Mouse (Mus musculus) embryonic fibroblast, embryonic 13.5 days (primary cell): ENCODE data around the gene Abi3bp. TPM values are rescaled to one million over a fixed set of nuclear protein-coding genes. Genes with fewer than 3 reads are reported as not detected.

Experiments used
- H3K27ac ChIP-seq: 2 replicates; pipeline ENCODE4 v1.5.1; 2012; ENCODE audit warnings: low read length, control low read depth, inconsistent platforms; ENCODE audit not compliant: insufficient read depth
- H3K4me1 ChIP-seq: 2 replicates; pipeline ENCODE4 v1.6.1; 2011; ENCODE audit warnings: low read length; ENCODE audit not compliant: control insufficient read depth, insufficient read depth
- H3K4me3 ChIP-seq: 2 replicates; pipeline ENCODE4 v1.5.1; 2011; ENCODE audit warnings: mild to moderate bottlenecking, control low read depth, low read length; ENCODE audit not compliant: insufficient read depth
- CTCF ChIP-seq: IDR thresholded peaks from 2 replicates; pipeline ENCODE4 v1.5.1; 2011; ENCODE audit warnings: mild to moderate bottlenecking, control low read depth, low read length, moderate library complexity, borderline replicate concordance; ENCODE audit not compliant: insufficient read depth
- POLR2A ChIP-seq: IDR thresholded peaks from 2 replicates; pipeline ENCODE4 v1.6.1; 2011; ENCODE audit warnings: low read depth, mild to moderate bottlenecking, control low read depth, low read length, moderate library complexity
- polyA plus RNA-seq: library from polyadenylated mRNA; stranded (reverse); fragments of >200 nt; gene quantifications from 2 replicates; pipeline ENCODE4 v1.2.4, GENCODE M21; 2011; ENCODE audit warnings: low read depth; ENCODE audit not compliant: missing spikeins, insufficient read length

Abi3bp gene
- polyA plus RNA-seq, 1 experiment: 50.2 TPM

DNA sequence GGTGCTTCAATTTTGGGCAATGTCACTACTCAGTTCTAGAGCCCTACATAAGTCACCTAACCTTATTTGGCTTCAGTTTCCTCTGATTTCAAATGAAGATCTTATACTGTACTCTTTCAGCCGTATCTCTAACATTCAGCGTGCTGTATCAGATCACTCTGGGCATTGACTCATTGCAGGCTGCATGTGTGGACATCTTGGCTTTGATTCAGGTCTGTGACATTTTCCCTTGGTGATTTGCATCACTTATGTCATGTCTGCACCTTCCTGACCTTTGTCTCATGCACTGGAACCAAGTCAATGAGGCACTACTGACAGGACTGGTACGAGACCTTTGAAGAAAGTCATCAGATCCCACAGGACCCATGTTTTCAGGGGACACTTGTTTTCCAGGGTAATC is 24.5 kb downstream of the Abi3bp start:
- no peak for TF ChIP-seq POLR2A
- TF ChIP-seq CTCF: no peak
- H3K4me1 ChIP-seq: no peaks in the 10 kb centered on the region
- H3K27ac ChIP-seq: no peak overlapping the region
- no peak overlapping the region for H3K4me3 ChIP-seq

DNA sequence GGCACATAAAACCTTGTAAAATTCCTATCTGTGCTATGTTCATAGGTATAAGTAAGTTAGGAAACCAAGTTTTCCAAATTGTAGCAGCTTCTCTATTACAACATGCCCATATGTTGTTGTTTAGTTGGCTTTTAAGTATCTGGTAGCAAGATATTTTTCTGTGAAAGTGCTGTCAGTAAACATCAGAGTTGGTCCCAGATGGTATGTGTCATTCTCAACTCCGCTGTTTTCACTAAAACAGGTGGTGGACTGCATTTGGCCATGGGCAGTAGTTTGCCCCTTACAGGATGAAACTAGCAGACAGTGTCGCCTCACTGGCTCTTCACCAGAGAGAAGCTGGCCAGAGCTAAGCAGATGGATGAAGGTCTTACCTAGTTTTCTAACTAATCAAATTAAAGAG is 26.3 kb downstream of the Abi3bp start:
- H3K4me3 ChIP-seq: no peak overlapping the region
- H3K27ac ChIP-seq: no peak overlapping the region
- TF ChIP-seq CTCF: no peak
- TF ChIP-seq POLR2A: no peak
- no peaks in the 10 kb centered on the region for H3K4me1 ChIP-seq

- Histone ChIP-seq H3K4me1 (peaks cover 5% of the 10 kb centered on the region; the same call in 1 of the 2 replicates), H3K27ac (no peak overlapping the region), H3K4me3 (no peak overlapping the region)
- no peak for TF ChIP-seq POLR2A
- TF ChIP-seq CTCF: no peak
Measured at GRCm38 (mm10) chr16:56518024-56518423, 40.3 kb downstream of the Abi3bp start.

GRCm38 (mm10) chr16:56524359-56524758 is 46.7 kb downstream of the Abi3bp start:
- Histone ChIP-seq H3K4me3 (no peak overlapping the region), H3K27ac (no peak overlapping the region), H3K4me1 (peaks cover 5% of the 10 kb centered on the region; the same call in 1 of the 2 replicates)
- no peak for TF ChIP-seq POLR2A
- no peak for TF ChIP-seq CTCF

DNA sequence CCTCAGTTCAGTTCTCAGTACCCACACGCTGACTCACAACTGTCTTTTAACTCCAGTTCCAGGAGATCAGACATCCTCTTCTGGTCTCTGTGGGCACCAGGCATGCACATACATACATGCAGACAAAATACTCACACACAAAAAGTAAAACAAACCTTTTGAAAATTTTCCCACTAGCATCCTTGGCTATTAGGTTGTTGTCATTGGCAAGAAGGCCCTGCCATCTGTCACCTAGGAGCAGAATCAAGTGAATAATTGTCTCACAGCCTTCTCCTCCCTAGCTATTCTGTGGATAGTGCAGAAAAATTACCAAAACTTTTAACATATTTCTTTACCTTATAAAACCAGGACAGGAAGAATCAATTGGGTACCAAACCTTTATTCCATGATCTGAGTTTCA is 48.8 kb downstream of the Abi3bp start:
- Histone ChIP-seq H3K4me1 (0 out of 2 replicates have a peak, but pooled peaks cover under 1% of the 10 kb centered on the region), H3K27ac (no peak overlapping the region), H3K4me3 (no peak overlapping the region)
- TF ChIP-seq POLR2A (no peak), CTCF (no peak)

- Histone ChIP-seq H3K4me3 (no peak overlapping the region), H3K4me1 (no peaks in the 10 kb centered on the region), H3K27ac (no peak overlapping the region)
- TF ChIP-seq POLR2A: no peak
- no peak for TF ChIP-seq CTCF
Measured at GRCm38 (mm10) chr16:56528079-56528688, 50.5 kb downstream of the Abi3bp start.

DNA sequence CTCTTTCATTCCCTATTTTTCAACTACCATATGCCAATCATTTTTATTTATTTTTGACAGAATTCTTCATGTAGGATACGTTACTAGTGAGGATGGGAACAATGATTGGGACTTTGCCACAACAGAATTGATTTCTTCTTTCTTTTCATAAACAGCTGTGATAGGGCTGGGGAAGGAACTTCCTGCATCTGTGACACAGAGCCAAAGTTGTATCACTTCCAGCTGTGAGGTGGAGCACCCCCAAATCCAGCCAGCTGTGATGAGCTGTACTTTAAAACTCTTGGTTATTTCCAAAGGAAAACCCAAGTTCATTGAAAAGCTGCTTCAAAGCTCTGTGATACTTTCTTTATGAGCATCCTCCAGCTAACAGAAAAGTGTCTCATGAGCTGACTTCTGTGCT is 101.9 kb downstream of the Abi3bp start:
- Histone ChIP-seq H3K27ac (no peak overlapping the region), H3K4me1 (no peaks in the 10 kb centered on the region), H3K4me3 (no peak overlapping the region)
- TF ChIP-seq CTCF (no peak), POLR2A (no peak)

DNA sequence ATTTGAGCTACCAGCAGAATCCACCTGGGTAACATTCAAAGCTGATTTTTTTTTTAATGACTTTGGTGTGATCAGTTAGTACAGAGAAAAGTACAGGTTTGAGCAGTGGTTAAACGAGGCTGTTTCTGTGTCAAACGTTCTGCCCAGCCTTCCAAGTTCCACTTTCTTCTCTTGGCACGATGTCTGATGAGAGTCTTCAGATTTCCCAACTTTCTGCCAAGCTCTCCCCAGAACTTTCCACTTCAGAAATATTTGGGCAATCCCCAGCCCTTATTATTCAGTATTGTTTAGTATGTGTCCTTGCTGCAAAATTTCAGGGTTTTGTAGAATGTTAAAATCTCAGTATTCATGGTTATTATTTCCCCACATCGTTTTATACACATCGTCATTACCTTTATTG is 115.9 kb downstream of the Abi3bp start:
- H3K4me1 ChIP-seq: no peaks in the 10 kb centered on the region

DNA sequence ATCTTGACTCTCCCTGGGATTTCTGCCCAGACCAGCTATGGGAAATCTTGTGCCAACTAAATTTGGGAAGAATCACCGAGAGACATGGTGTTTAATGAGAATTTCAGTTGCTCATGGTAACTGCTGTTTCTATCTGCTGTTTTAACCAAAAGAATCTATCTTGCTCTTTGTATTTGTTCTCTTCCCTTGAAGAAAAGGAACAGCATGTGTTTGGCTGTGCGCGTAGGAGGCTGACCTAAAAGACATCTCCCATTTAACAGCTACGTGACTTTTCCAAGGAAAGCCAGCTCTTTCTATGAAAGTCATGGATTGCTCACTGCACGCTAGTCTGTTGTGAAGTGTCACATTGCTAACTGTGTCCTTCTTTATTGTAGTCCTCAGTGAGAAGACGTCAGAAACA is 117.2 kb downstream of the Abi3bp start:
- Histone ChIP-seq H3K4me3 (no peak overlapping the region), H3K27ac (no peak overlapping the region), H3K4me1 (no peaks in the 10 kb centered on the region)
- TF ChIP-seq POLR2A (no peak), CTCF (no peak)

More for the DNA sequence above, 115.9 kb downstream of the Abi3bp start:
- no peak overlapping the region for H3K27ac ChIP-seq
- H3K4me3 ChIP-seq: no peak overlapping the region
- TF ChIP-seq CTCF (no peak), POLR2A (no peak)

DNA sequence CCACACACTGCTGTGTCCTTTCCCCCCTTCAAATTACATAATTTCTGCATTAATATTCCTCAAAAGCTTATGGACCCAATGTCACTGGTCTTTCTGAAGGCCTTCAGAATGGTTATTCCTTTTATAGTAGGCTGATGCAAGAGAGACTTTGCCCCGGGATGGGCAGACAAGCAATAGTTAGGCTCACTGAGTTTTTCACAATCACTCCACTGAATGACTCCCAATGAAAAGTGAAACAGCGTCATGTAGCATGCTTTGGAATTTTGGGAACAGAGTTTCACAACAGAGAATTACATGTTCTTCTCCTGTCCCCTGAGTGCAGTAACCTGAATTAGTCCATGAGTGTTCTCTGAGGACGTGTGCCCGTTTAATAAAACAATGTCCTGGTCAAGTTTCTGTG is 120.7 kb downstream of the Abi3bp start:
- TF ChIP-seq CTCF: no peak
- TF ChIP-seq POLR2A: no peak
- Histone ChIP-seq H3K4me1 (no peaks in the 10 kb centered on the region), H3K27ac (peak overlapping the region; percentile 87), H3K4me3 (no peak overlapping the region)
